ENCODE assay signal across 8 mouse cellular contexts in genomic region chr11:118507904-118508303, GRCm38 (mm10). TPM values are rescaled to one million over a fixed set of nuclear protein-coding genes. Genes with fewer than 3 reads are reported as not detected.
A peak's percentile ranks its signal among the peaks of the same experiment; 100 is the strongest.
DNase-seq lines count a peak whose midpoint lies in the region; ATAC-seq and TF ChIP-seq lines count a peak whose summit lies in the region.

No protein-coding gene starts in this region.

- H3K4me2 ChIP-seq in liver, postnatal 0 days (ENCODE audit: low read depth, low read length), result no peak overlapping the region

- 37% methylated on average over 5 of the region's 5 CpGs for WGBS in liver, postnatal 0 days (ENCODE audit: insufficient replicate concordance)

- no peak for ATAC-seq in liver, postnatal 0 days

- H3K9ac ChIP-seq in liver, postnatal 0 days (replicated peaks), result no peak overlapping the region

- no peak overlapping the region for H3K27ac ChIP-seq in liver, postnatal 0 days (ENCODE audit: low read depth)

- H3K27me3 ChIP-seq in liver, postnatal 0 days (ENCODE audit: insufficient read depth, low read length), result peaks cover 17% of the 10 kb centered on the region; the same call in 1 of the 2 replicates

- TF ChIP-seq CTCF in liver, postnatal 0 days (IDR thresholded peaks at IDR 0.05; ENCODE audit: low read depth), result peak; percentile 95

- DNase-seq in 3134 (ENCODE audit: extremely low read depth, insufficient read length, low spot score) (peak; percentile 52), MN1 (ENCODE audit: low spot score) (peak; percentile 78)
- peak; percentile 84 for DNase-seq in cerebellum, adult 9-11 months
- DNase-seq in gastrocnemius, adult 8-10 months (ENCODE audit: low spot score in 2 of 2), result peak; percentile 53
- DNase-seq in kidney, postnatal 14 days, result peak; percentile 82
- peak; percentile 74 for DNase-seq in liver, postnatal 0 days
- DNase-seq in retina, adult 2 months (ENCODE audit: low read depth, low spot score), result peak; percentile 68
- peak; percentile 83 for DNase-seq in thymus, postnatal 4 days

- no peaks in the 10 kb centered on the region for H3K4me1 ChIP-seq in liver, postnatal 0 days (ENCODE audit: insufficient read depth)

- no peaks in the 10 kb centered on the region for H3K9me3 ChIP-seq in liver, postnatal 0 days (ENCODE audit: low read length)

- TF ChIP-seq EP300 in liver, postnatal 0 days (IDR thresholded peaks at IDR 0.05; ENCODE audit: low read depth), result no peak

- no peak overlapping the region for H3K4me3 ChIP-seq in liver, postnatal 0 days (ENCODE audit: low read depth, low read length)

- no peaks in the 10 kb centered on the region for H3K36me3 ChIP-seq in liver, postnatal 0 days (replicated peaks; ENCODE audit: insufficient read depth, low read length)

RNA-seq across cellular contexts. Expression of gene Engase, which starts 31.3 kb away (rescaled TPM):
- total RNA-seq in gastrocnemius, adult 8-10 months (2022), result 1 to 10 TPM; 4.3 to 6.8 (median 4.5) TPM
- 4.9 and 5.6 TPM in 2 replicates for polyA plus RNA-seq in liver, postnatal 0 days (2015; fragmentation: Nextera tagmentation; extraction: Ambion mirVana)
